Mouse (Mus musculus) cerebellum, adult 11-12 months (tissue): ENCODE measurements at regions not wholly inside any gene's neighbourhood (a gene's known extent, or its start where the extent isn't known, plus 50 kb on each side); places are given as distances from the start of the nearest gene placed in this dataset.

Experiments used
- DNase-seq: peaks from one replicate; pipeline ENCODE4 v3.0.0; 2022

DNA sequence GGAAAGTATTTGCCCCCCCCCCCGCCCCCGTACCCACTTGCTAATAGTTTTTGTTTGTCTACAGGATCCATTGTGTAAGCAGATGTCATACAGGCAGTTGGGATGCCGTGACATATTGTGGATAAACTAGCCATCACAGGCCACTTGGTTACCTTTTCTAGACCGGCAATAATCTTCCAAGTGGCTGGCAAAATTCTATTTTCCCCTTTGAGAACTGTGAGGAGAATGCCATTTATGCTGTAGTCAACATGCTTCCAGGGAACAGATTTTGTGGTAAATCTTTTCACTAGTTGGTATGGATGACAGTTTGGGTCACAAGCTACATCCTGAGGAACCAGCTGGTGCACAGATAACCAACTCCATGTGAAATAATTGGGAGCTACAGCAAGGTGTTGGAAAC, 456.5 kb upstream of the Plxna2 start:
- no peak for DNase-seq

- no peak for DNase-seq
These were observed 457.1 kb upstream of the Plxna2 start for GRCm38 (mm10) chr1:194160761-194161461.

DNA sequence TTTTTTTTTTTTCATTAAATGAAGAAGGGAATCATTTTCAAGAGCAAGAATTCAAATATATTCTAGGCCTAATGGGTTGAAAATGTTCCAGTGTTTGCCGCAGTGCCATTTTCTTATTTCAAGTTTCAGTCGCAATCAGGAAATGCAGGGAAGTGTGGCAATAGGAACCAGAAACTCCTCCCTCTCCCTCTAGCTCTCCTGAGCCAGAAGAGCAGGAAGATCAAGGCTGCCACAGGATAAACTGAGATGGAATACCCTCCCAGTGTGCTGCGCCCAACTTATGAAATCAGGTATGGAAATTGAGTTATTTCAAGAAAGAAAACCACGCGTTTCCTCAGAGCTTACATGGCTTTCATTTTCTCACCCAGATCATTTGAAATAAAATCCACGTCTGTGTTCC, 460.8 kb upstream of the Plxna2 start:
- DNase-seq = no peak

DNA sequence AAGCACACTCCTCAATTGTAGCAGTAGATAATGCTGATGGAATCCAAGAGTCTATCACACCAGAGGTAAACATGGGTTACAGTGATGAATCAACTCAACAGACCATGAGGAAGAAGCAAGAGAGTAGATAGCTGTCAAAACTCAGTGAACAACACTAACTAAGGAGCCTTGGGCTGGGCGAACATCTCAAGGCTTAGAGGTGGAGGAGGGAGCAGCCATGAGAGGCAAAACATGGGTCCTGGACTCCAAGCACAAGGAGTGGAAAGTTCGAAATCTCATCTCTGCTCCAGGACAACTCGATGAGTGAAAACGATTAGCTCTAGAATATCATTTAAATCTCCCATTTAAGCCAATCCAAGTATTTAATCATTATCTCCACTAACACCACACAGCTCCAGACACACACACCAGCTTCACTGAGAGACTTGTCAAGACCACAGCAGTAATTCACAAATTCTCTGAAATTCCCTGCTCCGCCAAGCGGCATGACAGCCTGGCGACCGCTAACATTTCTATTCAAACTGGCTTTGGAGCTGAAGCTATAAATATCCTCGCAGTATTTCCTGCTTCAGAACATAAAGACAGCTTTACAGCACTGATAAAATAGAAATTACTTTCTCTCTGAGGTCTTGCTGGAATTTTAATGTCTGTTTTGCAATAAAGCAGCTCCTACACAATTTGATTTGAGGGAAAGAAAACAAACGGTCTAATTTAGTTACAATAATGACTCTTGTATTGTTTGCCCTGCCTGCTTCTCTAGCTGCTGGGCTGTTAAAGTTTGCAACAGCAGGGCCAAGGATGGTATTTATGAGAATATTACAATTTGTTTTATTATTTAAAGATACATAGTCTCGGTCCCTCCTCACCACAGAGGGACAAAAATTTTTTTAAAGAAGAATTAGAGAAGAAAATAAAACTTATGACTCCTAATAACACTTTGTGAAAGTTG, 469.3 kb upstream of the Plxna2 start:
- DNase-seq = no peak

DNA sequence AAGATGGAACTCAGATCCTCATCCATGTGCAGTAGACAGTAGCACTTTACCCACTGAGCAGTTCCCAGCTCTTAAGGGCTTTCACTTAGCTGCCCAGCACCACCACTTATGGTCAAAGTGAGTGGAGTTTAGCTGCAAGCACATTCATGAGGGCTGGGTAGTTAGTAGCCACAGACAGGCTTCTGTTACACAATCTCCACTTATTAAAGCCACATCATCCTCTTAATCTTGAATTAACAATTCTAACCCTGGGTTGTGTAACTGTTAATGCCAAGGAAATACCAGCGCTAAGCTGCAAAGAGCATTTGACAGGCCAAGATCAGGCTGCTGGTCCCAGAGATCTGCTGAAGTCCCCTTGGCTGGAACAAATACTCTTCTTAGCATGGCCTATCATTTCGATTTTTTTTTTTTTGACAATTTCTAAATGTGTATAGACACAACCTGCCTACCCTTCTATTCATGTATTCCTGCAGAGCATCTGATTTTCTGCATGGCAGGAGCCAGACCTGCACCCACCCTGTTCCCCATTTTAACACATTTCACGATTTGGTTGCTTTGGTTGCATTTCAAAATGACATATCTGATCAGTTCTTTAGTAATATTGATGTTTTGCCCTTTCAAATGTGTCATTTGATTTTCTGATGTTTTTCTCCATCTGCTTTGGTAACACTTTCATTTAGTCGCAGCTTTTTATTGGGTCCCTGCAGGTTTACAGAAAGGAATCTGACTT, 500.2 kb upstream of the Plxna2 start:
- no peak for DNase-seq

GRCm38 (mm10) chr1:194114399-194114798, 503.6 kb upstream of the Plxna2 start:
- no peak for DNase-seq

DNA sequence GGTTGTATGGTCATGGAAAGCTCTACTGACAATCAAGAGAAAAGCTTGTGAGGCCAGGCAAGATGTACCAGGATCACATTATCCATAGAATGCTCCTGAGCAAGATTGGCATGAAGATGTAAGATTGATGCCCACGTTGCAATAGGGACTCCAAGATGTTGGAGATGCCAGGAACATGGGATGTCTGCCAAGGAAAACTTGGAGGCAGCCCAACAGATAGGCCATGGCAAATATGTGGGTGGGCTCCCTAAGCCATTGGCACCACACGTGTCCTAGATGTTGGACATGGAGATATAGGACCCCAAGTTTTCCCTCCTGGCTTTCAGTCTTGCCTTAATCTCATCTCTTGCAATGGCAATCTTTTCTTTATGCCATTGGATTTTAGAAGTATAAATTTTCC, 506.1 kb upstream of the Plxna2 start:
- no peak for DNase-seq

DNA sequence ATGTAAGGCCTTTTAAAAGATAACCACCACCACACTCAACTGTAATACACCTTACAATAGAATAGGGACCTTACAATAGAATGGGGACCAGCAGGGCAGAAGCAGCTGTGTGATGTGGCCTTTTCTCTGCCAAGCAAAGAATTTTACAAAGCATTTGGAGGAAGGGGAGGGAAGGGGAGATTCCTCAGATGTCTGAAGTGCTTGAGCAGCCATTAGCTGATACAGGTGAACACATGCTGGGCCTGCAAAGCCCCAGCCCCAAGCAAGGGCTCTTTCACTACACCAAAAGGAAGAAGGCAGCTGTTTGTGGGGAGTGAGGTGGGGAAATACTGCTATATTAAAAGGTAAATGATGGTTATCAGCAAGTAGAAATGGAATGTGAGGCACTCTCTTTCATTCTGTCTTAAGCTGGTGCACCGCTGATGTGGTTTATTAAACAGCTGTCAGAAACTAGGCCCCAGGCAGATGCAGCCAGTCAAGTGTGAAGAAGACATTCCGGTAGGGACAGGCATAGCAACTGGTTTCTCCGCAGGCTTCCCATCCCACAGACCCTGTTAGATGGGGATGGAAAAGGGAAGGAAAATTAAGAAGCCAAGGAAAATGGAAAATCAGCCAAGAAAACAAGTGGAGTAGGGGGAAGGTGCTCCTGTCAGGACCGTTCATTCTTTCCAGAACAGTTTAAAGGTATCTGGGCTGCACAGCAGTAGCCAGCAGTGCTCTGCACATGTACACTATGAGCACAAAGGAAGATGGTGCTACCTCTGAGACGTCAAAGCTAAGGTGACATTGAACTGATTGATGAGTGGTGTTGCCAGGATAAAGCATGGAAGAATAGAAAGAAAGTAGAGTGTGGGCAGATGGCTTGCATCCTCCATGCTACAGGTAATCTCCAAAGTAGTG, 508.6 kb upstream of the Plxna2 start:
- DNase-seq = no peak

GRCm38 (mm10) chr1:194108132-194108531, 509.9 kb upstream of the Plxna2 start:
- DNase-seq = no peak

- DNase-seq = no peak
These were observed 510.6 kb upstream of the Plxna2 start for GRCm38 (mm10) chr1:194107271-194107938.

DNA sequence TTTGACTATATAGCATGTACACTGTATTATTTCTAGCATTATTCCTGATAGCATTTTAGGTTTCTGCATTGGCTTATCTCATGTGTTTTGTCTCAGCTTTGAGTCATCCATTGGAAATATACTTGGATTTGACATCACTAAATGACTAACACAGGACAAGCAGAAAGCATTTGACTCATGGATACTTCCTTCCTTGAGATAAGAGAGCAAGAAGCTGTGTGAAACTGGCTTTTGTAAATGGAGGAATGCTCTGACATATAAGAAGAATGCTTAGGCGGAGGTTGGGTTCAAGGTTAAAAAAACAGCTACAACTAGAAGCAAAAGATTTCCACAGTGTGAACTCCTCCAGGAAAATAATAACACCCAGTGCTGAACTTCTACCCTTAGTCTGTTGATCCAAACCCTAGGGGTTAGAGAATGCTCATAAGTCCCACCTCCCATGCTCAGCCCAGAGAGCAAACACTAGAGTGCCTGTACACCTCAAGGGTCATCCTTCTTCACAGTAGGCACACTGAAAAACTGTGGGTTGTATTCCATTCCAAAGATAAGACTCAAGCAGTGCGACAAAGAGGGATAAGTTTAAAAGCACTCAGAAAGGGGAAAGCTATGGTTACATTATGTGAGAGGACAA, 528.0 kb upstream of the Plxna2 start:
- no peak for DNase-seq

DNA sequence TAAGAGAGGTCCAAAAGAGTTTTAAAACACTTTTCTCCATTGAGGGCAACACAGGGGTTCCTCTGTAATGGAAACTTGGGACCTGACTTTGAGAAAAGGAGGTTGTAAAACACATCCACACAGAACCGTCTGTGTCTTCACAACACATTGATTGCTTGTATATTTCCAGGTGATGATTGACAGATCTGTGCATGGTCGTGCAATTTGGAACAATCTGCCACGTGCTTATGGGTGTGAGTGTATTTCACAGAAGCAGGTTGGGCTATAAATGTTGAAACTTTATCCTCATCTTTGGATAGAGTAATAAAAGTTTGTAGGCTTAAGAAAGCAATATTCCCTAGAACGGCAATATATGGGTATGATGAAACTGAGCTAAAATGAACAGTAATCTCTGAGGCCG, 559.5 kb upstream of the Plxna2 start:
- no peak for DNase-seq

GRCm38 (mm10) chr1:194056544-194056943, 561.5 kb upstream of the Plxna2 start:
- DNase-seq = no peak

- DNase-seq = no peak
These were observed 568.2 kb upstream of the Plxna2 start for GRCm38 (mm10) chr1:194049746-194050351.

DNA sequence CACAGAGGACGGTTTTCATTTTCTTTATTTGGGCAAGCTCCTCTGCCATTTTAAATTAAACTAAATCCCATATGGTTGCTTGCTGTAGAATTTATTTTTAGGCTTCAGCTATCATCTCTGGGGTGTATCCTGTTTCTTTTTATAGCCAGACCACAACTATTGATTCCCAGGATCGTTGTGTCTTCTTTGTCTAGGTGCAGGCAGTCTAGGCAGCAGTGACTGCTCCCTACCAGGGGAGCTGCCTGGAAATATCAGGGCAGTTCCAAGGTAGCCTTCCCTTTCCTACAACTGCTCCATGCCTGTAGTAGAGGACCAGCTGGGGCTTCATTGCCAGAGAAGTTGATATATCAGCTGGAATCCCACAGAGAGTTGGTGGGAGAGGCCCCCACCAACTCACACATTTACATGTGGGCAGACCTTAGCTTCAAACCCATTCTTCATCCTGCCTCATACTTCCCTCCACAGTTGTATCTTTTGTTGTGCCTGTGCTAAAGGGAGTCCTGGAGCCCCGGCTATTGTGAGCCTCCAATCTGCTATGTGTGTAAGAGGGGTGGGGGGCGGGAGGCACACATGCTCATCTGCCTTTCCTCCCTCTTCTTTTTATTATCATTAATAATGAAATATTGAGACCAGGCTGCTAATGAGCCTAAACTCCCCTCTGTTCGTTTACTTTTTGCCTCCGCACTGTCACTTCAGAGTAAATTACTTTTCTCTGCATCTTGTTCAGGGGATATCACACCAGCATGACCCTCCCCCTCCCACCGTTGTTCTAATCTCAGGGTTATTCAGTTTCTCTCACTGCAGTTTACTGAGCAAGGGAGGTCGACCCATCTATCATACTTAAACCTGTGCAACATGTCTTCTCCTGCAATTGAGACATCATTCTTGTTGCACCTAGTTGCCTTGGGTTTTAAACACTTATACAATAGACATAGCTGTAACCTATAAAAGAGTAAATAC, 576.3 kb upstream of the Plxna2 start:
- no peak for DNase-seq

GRCm38 (mm10) chr1:194038711-194039110, 579.3 kb upstream of the Plxna2 start:
- no peak for DNase-seq

- no peak for DNase-seq
These were observed 583.7 kb upstream of the Plxna2 start for GRCm38 (mm10) chr1:194034199-194034883.

GRCm38 (mm10) chr1:194032603-194033002, 585.4 kb upstream of the Plxna2 start:
- DNase-seq = no peak

DNA sequence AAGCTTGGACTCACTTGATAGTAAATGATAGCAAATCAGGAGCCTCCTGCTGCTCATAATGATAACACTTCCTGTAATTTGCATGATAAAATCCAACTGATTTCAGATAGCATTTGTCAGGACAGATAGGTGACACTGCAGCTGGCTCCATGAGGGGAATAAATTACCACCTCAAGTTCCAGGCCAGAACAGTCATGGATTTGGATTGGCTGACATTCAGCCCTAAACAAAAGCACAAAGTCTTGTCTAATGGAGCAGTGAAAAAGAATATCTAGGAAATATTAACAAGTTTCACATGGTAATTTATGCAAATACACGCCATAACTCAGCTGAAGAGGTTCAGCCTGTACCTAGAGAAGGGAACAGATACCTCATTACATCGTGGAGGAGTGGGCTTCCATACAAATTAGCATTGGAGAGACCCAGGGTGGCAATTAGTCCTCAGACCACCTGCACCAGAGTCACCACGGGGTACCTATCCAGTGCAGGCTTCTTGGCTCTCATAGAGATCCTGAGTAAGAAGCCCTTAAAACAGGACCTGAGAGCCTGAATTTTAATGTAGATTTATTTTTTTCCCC, 587.3 kb upstream of the Plxna2 start:
- no peak for DNase-seq
